Mouse (Mus musculus) lung, postnatal 10 days (tissue): ENCODE measurements around the gene Lyrm7.

Source experiments
- DNase-seq: peaks from one replicate; pipeline ENCODE4 v3.0.0; 2021

Lyrm7 gene

GRCm38 (mm10) chr11:54844959-54845358, 15.8 kb downstream of the Lyrm7 start:
- DNase-seq, result no peak

GRCm38 (mm10) chr11:54844424-54844823, 16.3 kb downstream of the Lyrm7 start:
- DNase-seq, result peak; percentile 34

GRCm38 (mm10) chr11:54840891-54841290, 19.8 kb downstream of the Lyrm7 start:
- DNase-seq, result no peak

- DNase-seq, result no peak
Observed at GRCm38 (mm10) chr11:54839696-54840095, 21.0 kb downstream of the Lyrm7 start.

GRCm38 (mm10) chr11:54836106-54836505, 24.6 kb downstream of the Lyrm7 start:
- DNase-seq, result peak; percentile 19

GRCm38 (mm10) chr11:54834596-54834995, 26.1 kb downstream of the Lyrm7 start:
- no peak for DNase-seq

- DNase-seq, result no peak
Observed at GRCm38 (mm10) chr11:54833833-54834232, 26.9 kb downstream of the Lyrm7 start.

- DNase-seq, result no peak
Observed at GRCm38 (mm10) chr11:54826819-54827218, 33.9 kb downstream of the Lyrm7 start.

- no peak for DNase-seq
Observed at GRCm38 (mm10) chr11:54825774-54826173, 34.9 kb downstream of the Lyrm7 start.

GRCm38 (mm10) chr11:54823467-54823866, 37.2 kb downstream of the Lyrm7 start:
- DNase-seq, result no peak

GRCm38 (mm10) chr11:54819489-54819888, 41.2 kb downstream of the Lyrm7 start:
- DNase-seq, result no peak

- no peak for DNase-seq
Observed at GRCm38 (mm10) chr11:54817449-54817848, 43.3 kb downstream of the Lyrm7 start.

- DNase-seq, result no peak
Observed at GRCm38 (mm10) chr11:54815659-54816058, 45.1 kb downstream of the Lyrm7 start.

- no peak for DNase-seq
Observed at GRCm38 (mm10) chr11:54812812-54813516, 47.8 kb downstream of the Lyrm7 start.

- no peak for DNase-seq
Observed at GRCm38 (mm10) chr11:54812314-54812713, 48.4 kb downstream of the Lyrm7 start.

- no peak for DNase-seq
Observed at GRCm38 (mm10) chr11:54811054-54811453, 49.7 kb downstream of the Lyrm7 start.

GRCm38 (mm10) chr11:54809582-54809981, 51.1 kb downstream of the Lyrm7 start:
- DNase-seq, result no peak

- no peak for DNase-seq
Observed at GRCm38 (mm10) chr11:54808177-54808576, 52.5 kb downstream of the Lyrm7 start.

- DNase-seq, result no peak
Observed at GRCm38 (mm10) chr11:54807669-54808068, 53.0 kb downstream of the Lyrm7 start.

- DNase-seq, result no peak
Observed at GRCm38 (mm10) chr11:54806891-54807290, 53.8 kb downstream of the Lyrm7 start.

GRCm38 (mm10) chr11:54805196-54805595, 55.5 kb downstream of the Lyrm7 start:
- DNase-seq, result peak; percentile 24

GRCm38 (mm10) chr11:54802621-54803020, 58.1 kb downstream of the Lyrm7 start:
- DNase-seq, result no peak

GRCm38 (mm10) chr11:54801791-54802558, 58.7 kb downstream of the Lyrm7 start:
- peak; percentile 45 for DNase-seq

- DNase-seq, result no peak
Observed at GRCm38 (mm10) chr11:54796551-54796950, 64.2 kb downstream of the Lyrm7 start.
